Mouse (Mus musculus): ENCODE results near the gene Lrrc8c.
A peak's percentile ranks its signal among the peaks of the same experiment; 100 is the strongest.

Gene Lrrc8c

DNA sequence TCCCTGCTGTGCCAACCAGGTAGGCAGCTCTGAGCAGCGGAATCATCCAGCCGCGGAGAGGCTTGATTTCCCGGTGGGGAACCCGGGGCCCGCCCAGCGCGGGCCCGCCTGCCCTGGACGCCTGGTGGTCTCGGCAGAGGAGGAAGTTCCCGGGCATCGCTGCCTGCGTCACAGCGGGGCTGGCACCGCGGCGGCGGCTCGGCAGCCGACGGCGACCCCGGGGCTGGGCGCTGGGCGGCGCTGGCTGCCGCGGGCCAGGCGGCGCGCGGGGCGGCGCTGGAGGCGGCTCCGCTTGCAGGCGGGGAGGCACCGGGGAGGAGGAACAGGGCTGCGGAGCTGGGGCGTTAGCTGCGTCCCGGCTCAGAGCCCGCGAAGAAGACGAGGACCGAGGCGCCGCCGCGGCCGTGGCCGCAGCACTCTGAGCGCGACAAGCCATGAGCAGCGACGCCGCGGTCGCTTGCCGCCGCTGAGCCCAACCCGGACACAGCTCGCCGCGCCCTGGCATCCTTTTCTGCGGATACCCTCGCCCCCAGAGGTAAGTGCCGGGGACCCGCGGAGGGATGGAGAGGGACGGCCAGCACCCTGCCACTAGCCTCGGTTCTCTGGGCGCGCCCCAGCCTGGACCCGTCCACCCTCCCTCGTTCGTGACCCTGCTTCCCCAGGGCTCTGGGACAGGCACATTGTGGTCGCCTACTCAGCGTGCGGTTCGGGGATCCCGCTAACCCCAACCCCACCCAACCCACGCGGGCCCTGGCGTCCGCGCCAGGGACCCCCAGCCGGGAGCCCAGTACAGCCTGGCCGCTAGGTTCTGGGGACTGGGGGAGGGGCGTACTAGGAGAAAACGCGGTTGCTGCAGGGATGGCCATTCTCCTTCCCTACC, at the start of gene Lrrc8c:
Gene Lrrc8c (plus strand): TSS at position 293 of the 880 bp plus-strand sequence.
- peak; percentile 93 for DNase-seq (ENCODE audit: low spot score)

DNA sequence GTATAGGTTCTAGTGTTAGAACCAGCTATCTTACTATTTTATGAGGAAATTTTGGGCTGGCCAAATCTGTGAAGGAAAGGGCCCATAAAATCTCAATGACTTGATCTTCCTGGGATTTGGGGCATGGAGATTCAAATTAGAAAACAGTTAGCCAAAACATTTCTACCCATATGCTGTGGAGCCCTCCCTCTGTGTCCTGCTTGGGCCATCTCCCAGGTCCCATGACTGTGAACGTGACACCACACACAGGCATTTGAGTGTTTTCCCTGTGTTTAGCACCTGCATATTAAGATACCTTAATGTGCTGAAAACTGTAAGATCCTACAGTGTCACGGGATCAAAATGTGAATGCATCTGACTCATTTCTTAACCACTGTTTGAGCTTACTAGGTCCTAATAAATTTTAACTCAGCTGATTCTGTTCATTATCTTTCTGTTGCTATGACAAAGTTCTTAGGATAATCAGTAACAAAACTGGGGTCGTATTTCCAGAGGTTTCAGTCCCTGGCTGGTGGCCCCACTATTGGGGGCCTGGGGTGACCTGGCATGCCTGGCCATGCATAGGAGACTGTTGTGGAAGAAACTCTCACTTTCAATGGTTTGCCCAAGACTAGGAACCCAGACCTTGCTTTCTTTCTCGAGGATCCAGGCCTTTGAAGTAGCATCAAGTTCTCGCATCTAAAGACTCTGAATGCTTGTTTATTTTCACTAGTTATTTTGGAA, 46.0 kb upstream of the Lrrc8c start:
- DNase-seq (ENCODE audit: low spot score), result no peak

DNA sequence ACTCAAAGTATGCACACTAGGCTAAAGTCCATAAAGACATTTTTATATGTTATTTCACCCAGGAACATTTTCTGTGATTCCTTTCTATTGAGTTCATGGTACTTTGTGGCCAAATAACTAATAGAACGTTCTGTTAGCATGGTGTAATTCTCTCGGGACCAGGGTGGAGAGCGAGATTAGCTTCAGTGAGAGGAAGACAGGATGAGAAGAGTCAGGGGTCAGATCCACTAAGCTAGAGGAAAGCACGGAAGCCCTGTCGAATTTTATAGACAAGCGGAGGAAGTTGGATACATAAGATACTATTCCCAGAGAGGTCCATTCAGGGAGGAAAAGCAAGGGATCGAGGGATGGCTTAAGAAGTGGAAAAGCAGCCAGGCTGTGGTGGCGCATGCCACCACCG, 41.7 kb upstream of the Lrrc8c start:
- no peak for DNase-seq (ENCODE audit: low spot score)

DNA sequence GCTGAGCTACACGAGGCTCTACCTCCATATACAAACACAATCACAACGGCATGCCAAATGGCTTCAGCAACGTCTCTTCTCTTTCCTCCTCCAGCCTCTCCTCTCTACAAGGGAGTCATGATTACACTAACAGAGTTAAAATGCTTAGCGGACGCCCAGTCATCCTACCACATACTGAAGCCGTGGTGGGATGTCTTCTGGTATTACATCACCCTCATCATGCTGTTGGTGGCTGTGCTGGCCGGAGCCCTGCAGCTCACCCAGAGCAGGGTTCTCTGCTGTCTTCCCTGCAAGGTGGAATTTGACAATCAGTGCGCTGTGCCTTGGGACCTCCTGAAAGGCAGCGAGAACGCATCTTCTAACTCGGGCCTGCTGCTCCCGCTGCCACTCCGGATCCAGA, 39.5 kb upstream of the Lrrc8c start:
- no peak for DNase-seq (ENCODE audit: low spot score)

DNA sequence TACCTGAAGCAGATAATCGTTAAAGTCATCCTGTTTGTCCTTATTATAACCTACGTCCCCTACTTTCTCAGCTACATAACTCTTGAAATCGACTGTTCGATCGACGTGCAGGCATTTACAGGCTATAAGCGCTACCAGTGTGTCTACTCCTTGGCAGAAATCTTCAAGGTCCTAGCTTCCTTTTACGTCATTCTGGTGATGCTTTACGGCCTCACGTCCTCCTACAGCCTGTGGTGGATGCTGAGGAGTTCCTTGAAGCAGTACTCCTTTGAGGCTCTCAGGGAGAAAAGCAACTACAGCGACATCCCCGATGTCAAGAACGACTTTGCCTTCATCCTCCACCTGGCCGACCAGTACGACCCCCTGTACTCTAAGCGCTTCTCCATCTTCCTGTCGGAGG, 38.6 kb upstream of the Lrrc8c start:
- no peak for DNase-seq (ENCODE audit: low spot score)

DNA sequence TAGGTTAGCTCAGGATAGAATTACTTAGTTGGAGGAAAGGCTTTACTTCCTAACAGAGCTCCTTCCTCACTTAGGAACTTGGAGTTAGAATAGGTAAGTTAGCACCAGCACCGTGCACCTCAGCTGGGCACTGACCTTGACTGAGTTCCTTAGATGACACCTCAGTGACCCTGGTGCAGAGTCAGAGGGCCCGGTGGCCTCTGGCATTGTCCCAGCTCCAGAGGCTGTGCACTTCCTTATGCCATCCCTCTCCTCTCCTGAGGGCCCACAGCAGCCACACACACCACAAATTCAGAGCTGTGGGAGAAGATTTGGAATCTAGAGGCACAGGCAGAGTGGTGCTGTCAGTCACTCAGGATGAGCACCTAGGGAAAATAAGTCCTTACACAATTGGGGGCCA, 35.6 kb upstream of the Lrrc8c start:
- no peak for DNase-seq (ENCODE audit: low spot score)

DNA sequence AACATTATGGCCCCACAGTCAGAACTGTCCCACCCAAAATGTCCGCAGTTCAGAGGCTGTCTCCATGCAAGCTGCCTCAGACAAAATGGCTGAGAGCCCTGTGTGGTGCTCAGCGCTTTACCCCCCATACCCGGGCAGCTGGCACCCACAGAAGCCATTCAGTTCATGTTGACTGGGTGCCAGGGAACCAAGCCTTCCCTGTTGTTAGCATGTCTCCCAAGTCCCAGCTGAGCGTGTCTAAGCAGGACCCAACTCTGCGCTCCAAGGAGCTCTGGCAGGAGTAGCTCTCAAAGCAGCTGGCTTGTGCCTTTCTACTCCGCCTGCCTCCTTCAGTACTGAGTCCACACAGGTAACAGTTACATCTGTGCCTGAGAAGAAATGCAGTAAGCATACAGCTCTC, 34.9 kb upstream of the Lrrc8c start:
- DNase-seq (ENCODE audit: low spot score), result no peak

DNA sequence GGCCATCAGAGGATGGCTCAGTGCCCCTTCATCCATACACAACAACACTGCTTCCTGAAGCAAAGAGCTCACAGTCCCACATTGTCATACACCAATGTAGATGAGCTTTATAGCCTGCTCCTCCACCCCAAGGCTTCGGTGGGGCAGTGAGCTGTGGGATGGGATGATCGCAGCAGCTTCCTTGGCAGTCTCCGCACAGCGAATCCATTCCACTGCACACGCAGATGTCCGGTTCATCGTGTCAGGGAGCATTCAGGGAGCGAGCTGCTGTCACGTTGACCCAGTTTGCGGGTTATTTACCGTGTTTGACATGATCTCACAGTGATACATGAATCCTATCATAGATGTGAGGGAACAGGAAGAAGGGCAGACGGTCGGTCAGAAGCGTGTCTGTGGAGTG, 34.3 kb upstream of the Lrrc8c start:
- no peak for DNase-seq (ENCODE audit: low spot score)

DNA sequence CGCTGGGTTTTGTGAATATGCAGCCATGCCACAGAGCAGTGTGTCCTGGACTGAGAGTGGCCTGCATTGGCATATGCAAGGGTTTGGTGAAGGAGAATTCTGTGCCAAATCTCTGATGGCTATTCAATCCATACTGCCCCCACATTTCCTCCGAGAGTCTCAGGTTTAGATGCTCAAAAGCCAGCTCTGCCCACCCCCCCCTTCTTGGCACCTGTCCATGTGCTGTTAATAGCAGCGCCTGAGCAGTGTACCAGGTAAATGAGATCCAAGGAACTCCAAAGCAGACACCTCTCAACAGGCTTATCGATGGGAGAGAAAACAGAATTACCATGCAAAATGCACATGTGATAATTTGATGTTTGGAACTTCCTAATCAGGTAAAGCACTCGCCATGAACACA, 29.0 kb upstream of the Lrrc8c start:
- DNase-seq (ENCODE audit: low spot score), result no peak

DNA sequence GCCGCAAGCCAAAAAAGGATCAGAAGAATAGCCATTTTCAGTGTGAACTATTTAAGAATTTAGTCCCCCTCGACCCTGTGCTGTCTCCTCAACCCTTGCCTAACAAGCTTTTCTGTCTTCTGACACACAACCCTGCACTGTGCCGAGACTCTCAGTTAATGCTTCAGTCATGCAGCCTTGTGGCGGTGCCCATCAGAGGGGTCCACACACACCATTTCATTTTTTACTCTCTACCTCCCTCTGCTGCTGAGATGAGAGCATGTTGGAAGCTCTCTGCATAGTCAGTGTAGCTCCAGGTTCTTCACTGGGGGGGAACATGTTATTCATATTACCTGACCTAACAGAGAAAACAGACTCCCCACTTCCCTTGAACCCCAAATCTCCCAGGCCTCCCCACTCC, 27.8 kb upstream of the Lrrc8c start:
- peak; percentile 23 for DNase-seq (ENCODE audit: low spot score)

DNA sequence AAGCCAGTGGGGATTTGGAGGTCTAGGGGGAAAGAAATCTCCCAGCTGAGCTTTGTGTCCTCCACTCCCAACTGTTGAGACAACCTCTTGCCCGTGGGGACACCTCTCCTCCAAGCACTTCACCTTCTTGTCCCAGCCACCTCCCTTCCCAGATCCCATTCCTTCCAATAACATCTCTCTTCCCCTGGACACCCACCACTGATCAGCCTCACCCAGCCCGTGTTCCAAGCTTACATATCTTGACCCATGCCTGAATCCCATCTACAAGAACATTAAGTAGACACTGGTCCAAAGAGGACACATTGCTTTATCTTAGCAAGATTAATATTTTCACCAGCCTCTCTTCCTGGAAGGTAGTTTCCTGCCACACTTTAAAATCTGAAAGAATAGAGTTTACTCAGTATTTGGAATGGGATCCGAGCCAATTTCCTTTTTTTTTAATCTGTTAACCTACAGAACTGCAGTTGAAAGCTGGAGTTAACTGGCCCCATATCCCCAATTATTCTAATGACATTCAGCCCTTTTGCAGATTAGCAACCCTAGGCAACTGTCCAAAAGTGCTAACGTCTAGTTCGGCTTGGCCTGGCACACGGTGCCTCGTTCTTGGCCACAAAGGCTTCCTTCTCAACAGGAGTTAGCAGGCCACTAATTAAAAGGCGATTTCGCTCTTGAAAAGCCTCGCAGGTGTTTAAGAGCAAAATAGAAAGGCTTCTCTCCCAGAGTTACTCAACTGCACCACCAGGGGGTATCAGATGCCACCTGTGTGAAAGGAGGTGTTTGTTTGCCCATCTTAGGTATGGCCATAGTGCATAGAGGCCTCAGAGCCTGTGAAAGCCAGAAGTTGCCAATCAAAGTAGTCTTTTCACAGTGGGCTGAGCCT, 26.6 kb upstream of the Lrrc8c start:
- peak; percentile 68 for DNase-seq (ENCODE audit: low spot score)

DNA sequence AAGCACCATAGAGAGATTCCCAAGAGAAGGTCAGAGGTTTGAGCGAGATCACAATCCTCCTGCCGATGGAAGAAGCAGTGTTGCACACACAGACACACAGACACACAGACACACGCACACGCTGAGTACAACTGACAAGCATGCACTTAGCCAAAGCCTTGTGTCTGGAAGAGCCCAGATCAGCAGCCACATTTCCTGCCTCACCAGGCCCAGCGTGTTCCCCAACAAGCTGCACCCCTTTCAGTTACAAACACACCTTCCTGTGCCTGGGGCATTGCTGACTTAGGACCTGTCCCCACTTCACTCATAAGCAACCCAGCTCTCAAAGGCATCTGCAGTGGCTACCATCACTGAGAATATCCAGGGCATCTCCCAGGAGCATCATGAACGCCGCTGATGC, 25.8 kb upstream of the Lrrc8c start:
- DNase-seq (ENCODE audit: low spot score), result no peak

DNA sequence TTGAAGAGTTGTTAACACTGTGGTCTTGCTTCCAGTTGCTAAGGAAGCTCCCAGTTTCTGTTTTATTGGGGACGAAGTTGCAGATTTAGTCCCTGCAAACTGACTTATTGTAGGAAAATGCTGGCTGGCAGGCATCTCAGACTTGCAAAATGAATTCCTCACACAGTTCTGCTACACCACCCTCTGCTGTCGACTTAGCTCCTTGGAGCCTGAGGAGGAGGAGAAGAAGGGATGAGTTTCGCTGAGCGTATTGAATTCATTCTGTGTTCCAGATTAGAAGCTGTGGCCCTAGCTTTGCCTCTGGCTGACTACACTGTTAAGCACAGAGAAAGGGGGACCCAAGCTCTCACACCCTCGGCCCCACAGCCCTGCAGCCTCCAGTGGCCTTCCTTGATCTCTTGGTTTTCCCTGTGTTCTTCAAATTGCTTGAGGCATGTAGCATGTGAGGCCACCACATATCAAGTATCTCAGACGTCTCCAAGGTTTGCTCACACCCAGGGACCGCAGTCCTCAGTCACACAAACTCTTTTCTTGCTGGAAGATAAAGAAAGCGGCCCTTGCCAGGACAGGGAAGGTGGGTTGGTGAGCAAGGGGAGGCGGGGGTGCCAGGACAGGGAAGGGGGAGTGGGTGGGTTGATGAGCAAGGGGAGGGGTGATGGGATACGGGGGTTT, 24.8 kb upstream of the Lrrc8c start:
- DNase-seq (ENCODE audit: low spot score), result no peak

DNA sequence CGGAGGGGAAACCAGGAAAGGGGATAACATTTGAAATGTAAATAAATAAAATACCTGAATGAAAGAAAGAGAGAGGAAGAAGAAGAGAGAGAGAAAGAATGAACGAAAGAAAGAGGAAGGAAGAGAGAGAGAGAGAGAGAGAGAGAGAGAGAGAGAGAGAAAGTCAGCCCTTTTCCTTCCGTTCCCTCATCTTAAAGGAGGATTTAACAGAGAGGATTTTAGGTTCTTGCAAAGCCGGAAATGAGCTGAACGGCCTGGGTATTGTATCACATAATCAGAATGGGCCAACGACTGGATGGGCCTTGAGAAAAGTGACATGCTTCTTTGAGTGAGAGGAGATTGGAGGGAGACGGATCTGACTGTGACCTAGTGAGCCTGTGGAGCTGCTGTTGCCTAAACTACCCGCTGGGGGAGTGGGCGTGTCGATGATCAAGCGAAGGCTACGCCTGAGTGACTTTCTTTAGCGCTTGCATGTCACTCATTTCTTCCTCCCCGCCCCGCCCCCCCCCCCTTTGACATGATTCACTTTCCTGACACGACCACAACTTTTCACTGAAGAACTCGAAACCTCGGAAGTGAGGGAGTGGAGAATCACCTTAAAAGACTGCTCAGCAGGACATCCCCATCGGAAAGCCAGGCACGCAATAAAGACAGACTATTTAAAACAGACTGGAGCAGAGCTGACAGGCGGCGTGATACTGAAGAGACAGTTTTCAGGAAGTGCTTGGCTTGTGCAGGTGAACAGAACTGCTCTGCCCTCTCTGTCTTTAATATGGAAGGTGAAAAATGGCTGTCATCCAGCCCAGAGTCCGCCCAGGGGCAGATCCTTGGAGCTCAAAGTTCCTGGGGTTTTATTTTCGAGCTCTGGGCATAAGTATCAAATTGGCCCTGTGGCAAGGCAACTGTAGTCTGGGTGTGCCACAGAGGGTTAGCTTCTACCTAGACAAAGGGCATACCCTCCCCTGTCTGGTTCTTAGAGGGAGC, 24.0 kb upstream of the Lrrc8c start:
- peak; percentile 93 for DNase-seq (ENCODE audit: low spot score)

DNA sequence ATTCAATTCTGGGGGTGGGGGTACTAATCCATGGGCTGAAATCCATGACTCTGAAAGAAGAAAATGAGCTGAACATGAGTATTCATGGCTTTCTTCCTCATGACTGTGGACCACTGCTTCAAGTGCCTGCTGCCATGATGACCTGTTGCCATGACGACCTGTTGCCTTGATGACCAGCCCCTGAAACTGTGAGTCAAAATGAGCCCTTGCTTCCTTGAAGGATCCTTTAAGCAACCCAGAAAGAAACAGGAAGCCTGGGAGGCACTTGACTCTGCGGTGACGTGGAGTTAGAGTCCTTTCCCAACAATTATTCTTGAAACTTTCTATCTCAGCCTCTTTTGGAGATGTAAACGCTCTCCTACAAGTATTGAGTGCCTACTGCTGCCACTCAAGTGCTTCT, 23.1 kb upstream of the Lrrc8c start:
- DNase-seq (ENCODE audit: low spot score), result no peak

DNA sequence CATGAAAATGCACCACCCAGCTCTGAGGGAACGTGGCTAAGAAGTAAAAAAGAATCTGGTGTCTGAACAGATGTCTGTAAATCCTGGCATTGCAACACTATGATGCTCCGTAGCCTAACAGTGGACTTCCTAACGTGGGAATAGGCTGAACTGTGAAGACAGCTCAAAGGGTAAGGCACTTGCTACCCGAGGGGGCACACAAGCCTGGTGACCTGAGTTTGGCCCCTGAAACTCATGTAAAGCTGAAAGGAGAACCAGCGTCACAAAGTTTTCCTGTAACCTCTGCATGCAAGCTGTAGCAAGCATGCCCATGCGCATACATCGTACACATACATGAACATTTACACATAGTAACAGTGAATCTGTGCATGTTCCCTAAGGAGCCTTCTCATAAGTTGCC, 22.6 kb upstream of the Lrrc8c start:
- DNase-seq (ENCODE audit: low spot score), result no peak

DNA sequence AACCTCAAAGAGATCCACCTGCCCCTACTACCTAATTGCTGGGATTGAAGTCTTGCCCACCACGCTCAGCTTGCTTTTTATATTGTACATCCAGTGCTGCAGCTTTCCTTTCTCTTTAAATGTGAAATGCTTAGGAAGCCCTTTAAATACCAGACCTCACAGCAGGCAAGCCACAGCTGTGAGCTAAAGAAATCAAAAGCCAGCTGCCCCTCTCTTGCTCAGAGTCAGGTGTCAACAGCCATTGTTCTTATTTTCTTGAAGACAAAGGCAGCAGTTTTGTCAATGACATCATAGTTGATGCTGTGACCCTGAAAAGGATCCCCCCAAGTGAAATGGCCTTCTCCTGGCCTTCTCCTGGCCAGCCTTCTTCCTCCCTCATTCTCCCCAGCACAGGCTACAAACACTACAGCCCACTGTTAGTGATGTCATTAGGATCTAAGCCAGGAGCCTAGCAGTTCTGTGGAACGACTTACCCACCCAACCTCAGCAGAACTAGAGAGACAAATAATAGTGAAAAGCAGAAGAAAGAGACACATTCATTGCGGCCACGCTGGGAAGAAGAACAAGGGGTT, 20.7 kb upstream of the Lrrc8c start:
- DNase-seq (ENCODE audit: low spot score), result no peak

DNA sequence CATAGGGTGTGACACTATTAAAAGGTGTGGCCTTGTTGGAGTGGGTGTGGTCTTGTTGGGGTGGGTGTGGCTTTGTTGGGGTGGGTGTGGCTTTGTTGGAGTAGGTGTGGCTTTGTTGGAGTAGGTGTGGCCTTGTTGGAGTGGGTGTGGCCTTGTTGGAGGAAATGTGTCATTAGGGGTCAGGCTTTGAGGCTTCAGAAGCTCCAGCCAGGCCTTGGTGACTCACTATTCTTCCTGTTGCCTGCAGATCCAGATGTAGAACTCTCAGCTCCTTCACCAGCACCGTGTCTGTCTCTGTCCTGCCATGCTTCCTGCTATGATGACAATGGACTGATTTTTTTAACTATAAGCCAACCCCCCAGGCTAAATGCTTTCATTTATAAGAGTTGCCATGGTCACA, 19.8 kb upstream of the Lrrc8c start:
- peak; percentile 41 for DNase-seq (ENCODE audit: low spot score)

DNA sequence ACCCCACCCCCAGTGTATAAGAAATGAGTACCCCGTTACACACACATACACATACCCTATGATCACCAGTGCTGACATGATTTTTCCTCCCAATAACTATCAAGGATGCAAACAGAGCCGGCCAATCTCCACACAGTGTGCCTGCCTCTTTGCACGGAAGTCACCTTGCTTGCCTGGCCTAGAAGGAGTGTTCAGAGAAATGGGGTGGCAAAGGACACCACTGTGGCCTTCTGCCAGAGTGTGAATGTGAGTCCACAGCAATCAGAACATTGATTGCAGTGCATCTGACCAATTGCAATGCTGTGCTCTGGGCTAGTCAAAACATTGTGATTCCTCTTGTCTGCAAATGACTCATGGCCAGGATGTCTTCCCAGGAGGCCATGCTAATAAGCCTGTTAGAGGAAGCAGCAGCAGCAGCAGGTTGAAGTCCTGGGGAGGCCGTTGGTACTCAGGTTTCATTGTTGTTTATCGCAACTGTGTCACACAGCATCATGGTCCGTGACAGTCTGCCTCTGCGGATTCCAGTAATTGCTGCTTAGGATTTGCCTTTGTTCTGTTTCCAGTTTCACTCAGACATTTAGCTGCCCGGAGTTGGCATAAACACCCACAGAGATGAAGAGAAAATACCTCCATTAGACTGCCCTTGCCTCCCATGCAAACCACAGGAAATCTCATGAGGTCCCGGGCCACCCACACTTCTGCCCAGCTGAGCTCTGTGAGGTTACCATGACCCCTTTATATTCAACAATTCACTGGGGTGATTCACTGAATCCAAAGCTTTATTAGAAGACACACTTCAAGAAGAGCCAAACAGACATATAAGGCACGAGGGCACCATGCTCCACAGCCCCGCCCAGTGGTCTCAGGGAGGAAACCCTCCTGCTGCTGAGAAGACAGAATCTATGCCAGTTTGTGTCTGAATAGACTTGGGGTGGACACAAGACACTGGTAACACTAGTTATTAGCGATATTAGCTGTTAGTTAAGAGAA, 18.8 kb upstream of the Lrrc8c start:
- peak; percentile 61 for DNase-seq (ENCODE audit: low spot score)

Measured in T-cell, adult 2 months (primary cell).